Mouse (Mus musculus): ENCODE data around the gene Dcaf4. TPM values are rescaled to one million over a fixed set of nuclear protein-coding genes. Genes with fewer than 3 reads are reported as not detected.
A peak's percentile ranks its signal among the peaks of the same experiment; 100 is the strongest.

Gene Dcaf4
- polyA plus RNA-seq, 1 experiment, result 16.9 TPM

- Histone ChIP-seq H3K4me1 (ENCODE audit: control insufficient read depth, insufficient read depth, low read length) (peaks cover 4% of the 10 kb centered on the region), H3K27ac (ENCODE audit: control insufficient read depth, insufficient read depth, low read depth, low read length) (no peak overlapping the region), H3K27me3 (ENCODE audit: control insufficient read depth, insufficient read depth, low read length) (0 out of 2 replicates have a peak, but pooled peaks cover 3% of the 10 kb centered on the region), H3K4me3 (ENCODE audit: control insufficient read depth, low read depth, low read length) (no peak overlapping the region), H3K36me3 (ENCODE audit: control insufficient read depth, insufficient read depth, low read length) (no peaks in the 10 kb centered on the region)
- TF ChIP-seq POLR2A (IDR thresholded peaks at IDR 0.05; ENCODE audit: control insufficient read depth, low read depth, low read length), result no peak
- TF ChIP-seq CTCF (IDR thresholded peaks at IDR 0.05; ENCODE audit: control insufficient read depth, insufficient read depth, insufficient replicate concordance, low read depth, low read length), result no peak
Measured at GRCm38 (mm10) chr12:83496336-83496735, 23.9 kb upstream of the Dcaf4 start.

- Histone ChIP-seq H3K27ac (ENCODE audit: control insufficient read depth, insufficient read depth, low read depth, low read length) (no peak overlapping the region), H3K4me3 (ENCODE audit: control insufficient read depth, low read depth, low read length) (no peak overlapping the region), H3K36me3 (ENCODE audit: control insufficient read depth, insufficient read depth, low read length) (no peaks in the 10 kb centered on the region), H3K4me1 (ENCODE audit: control insufficient read depth, insufficient read depth, low read length) (peaks cover 4% of the 10 kb centered on the region), H3K27me3 (ENCODE audit: control insufficient read depth, insufficient read depth, low read length) (0 out of 2 replicates have a peak, but pooled peaks cover 3% of the 10 kb centered on the region)
- no peak for TF ChIP-seq POLR2A (IDR thresholded peaks at IDR 0.05; ENCODE audit: control insufficient read depth, low read depth, low read length)
- no peak for TF ChIP-seq CTCF (IDR thresholded peaks at IDR 0.05; ENCODE audit: control insufficient read depth, insufficient read depth, insufficient replicate concordance, low read depth, low read length)
Measured at GRCm38 (mm10) chr12:83496736-83497135, 23.5 kb upstream of the Dcaf4 start.

- Histone ChIP-seq H3K36me3 (ENCODE audit: control insufficient read depth, insufficient read depth, low read length) (no peaks in the 10 kb centered on the region), H3K4me1 (ENCODE audit: control insufficient read depth, insufficient read depth, low read length) (peaks cover 4% of the 10 kb centered on the region), H3K27me3 (ENCODE audit: control insufficient read depth, insufficient read depth, low read length) (0 out of 2 replicates have a peak, but pooled peaks cover 3% of the 10 kb centered on the region), H3K27ac (ENCODE audit: control insufficient read depth, insufficient read depth, low read depth, low read length) (no peak overlapping the region), H3K4me3 (ENCODE audit: control insufficient read depth, low read depth, low read length) (no peak overlapping the region)
- no peak for TF ChIP-seq POLR2A (IDR thresholded peaks at IDR 0.05; ENCODE audit: control insufficient read depth, low read depth, low read length)
- no peak for TF ChIP-seq CTCF (IDR thresholded peaks at IDR 0.05; ENCODE audit: control insufficient read depth, insufficient read depth, insufficient replicate concordance, low read depth, low read length)
Measured at GRCm38 (mm10) chr12:83497959-83498358, 22.3 kb upstream of the Dcaf4 start.

GRCm38 (mm10) chr12:83499256-83499655 lies 21.0 kb upstream of the Dcaf4 start:
- Histone ChIP-seq H3K36me3 (ENCODE audit: control insufficient read depth, insufficient read depth, low read length) (no peaks in the 10 kb centered on the region), H3K4me3 (ENCODE audit: control insufficient read depth, low read depth, low read length) (no peak overlapping the region), H3K27me3 (ENCODE audit: control insufficient read depth, insufficient read depth, low read length) (no peaks in the 10 kb centered on the region), H3K27ac (ENCODE audit: control insufficient read depth, insufficient read depth, low read depth, low read length) (no peak overlapping the region), H3K4me1 (ENCODE audit: control insufficient read depth, insufficient read depth, low read length) (peaks cover under 1% of the 10 kb centered on the region; the same call in 1 of the 2 replicates)
- TF ChIP-seq POLR2A (IDR thresholded peaks at IDR 0.05; ENCODE audit: control insufficient read depth, low read depth, low read length), result no peak
- TF ChIP-seq CTCF (IDR thresholded peaks at IDR 0.05; ENCODE audit: control insufficient read depth, insufficient read depth, insufficient replicate concordance, low read depth, low read length), result no peak

- Histone ChIP-seq H3K4me3 (ENCODE audit: control insufficient read depth, low read depth, low read length) (no peak overlapping the region; the same call in 1 of the 2 replicates), H3K4me1 (ENCODE audit: control insufficient read depth, insufficient read depth, low read length) (no peaks in the 10 kb centered on the region), H3K27ac (ENCODE audit: control insufficient read depth, insufficient read depth, low read depth, low read length) (no peak overlapping the region), H3K27me3 (ENCODE audit: control insufficient read depth, insufficient read depth, low read length) (no peaks in the 10 kb centered on the region), H3K36me3 (ENCODE audit: control insufficient read depth, insufficient read depth, low read length) (no peaks in the 10 kb centered on the region)
- TF ChIP-seq POLR2A (IDR thresholded peaks at IDR 0.05; ENCODE audit: control insufficient read depth, low read depth, low read length) (no peak), CTCF (IDR thresholded peaks at IDR 0.05; ENCODE audit: control insufficient read depth, insufficient read depth, insufficient replicate concordance, low read depth, low read length) (peak; percentile 20; the same call in 1 of the 2 replicates)
Measured at GRCm38 (mm10) chr12:83502190-83502589, 18.1 kb upstream of the Dcaf4 start.

GRCm38 (mm10) chr12:83506543-83506942 lies 13.7 kb upstream of the Dcaf4 start:
- TF ChIP-seq POLR2A (IDR thresholded peaks at IDR 0.05; ENCODE audit: control insufficient read depth, low read depth, low read length), result no peak
- TF ChIP-seq CTCF (IDR thresholded peaks at IDR 0.05; ENCODE audit: control insufficient read depth, insufficient read depth, insufficient replicate concordance, low read depth, low read length), result no peak
- Histone ChIP-seq H3K27me3 (ENCODE audit: control insufficient read depth, insufficient read depth, low read length) (no peaks in the 10 kb centered on the region), H3K4me3 (ENCODE audit: control insufficient read depth, low read depth, low read length) (no peak overlapping the region)

GRCm38 (mm10) chr12:83510586-83510985 lies 9.7 kb upstream of the Dcaf4 start:
- TF ChIP-seq POLR2A (IDR thresholded peaks at IDR 0.05; ENCODE audit: control insufficient read depth, low read depth, low read length) (no peak), CTCF (IDR thresholded peaks at IDR 0.05; ENCODE audit: control insufficient read depth, insufficient read depth, insufficient replicate concordance, low read depth, low read length) (no peak)

More at GRCm38 (mm10) chr12:83506543-83506942, 13.7 kb upstream of the Dcaf4 start:
- H3K4me1 ChIP-seq (ENCODE audit: control insufficient read depth, insufficient read depth, low read length), result peaks cover 2% of the 10 kb centered on the region; the same call in 1 of the 2 replicates
- H3K36me3 ChIP-seq (ENCODE audit: control insufficient read depth, insufficient read depth, low read length), result no peaks in the 10 kb centered on the region
- H3K27ac ChIP-seq (ENCODE audit: control insufficient read depth, insufficient read depth, low read depth, low read length), result no peak overlapping the region

More at GRCm38 (mm10) chr12:83510586-83510985, 9.7 kb upstream of the Dcaf4 start:
- no peak overlapping the region for H3K27ac ChIP-seq (ENCODE audit: control insufficient read depth, insufficient read depth, low read depth, low read length)
- H3K4me1 ChIP-seq (ENCODE audit: control insufficient read depth, insufficient read depth, low read length), result peaks cover 2% of the 10 kb centered on the region; the same call in 1 of the 2 replicates
- H3K27me3 ChIP-seq (ENCODE audit: control insufficient read depth, insufficient read depth, low read length), result no peaks in the 10 kb centered on the region
- H3K36me3 ChIP-seq (ENCODE audit: control insufficient read depth, insufficient read depth, low read length), result no peaks in the 10 kb centered on the region
- no peak overlapping the region for H3K4me3 ChIP-seq (ENCODE audit: control insufficient read depth, low read depth, low read length)

Data from testis, adult 2 months (tissue).